Mouse (Mus musculus): Measurements from ENCODE around the gene Vill. TPM values are rescaled to one million over a fixed set of nuclear protein-coding genes. Genes with fewer than 3 reads are reported as not detected.

The Vill gene
- total RNA-seq, 2 experiments from 2014 or later: 0.18 to 0.81 TPM

- DNase-seq: no peak
- intact Hi-C loops (cut with DNase I): no loop called here
Measured at GRCm38 (mm10) chr9:119071786-119072185, 19.2 kb downstream of the Vill start.

DNA sequence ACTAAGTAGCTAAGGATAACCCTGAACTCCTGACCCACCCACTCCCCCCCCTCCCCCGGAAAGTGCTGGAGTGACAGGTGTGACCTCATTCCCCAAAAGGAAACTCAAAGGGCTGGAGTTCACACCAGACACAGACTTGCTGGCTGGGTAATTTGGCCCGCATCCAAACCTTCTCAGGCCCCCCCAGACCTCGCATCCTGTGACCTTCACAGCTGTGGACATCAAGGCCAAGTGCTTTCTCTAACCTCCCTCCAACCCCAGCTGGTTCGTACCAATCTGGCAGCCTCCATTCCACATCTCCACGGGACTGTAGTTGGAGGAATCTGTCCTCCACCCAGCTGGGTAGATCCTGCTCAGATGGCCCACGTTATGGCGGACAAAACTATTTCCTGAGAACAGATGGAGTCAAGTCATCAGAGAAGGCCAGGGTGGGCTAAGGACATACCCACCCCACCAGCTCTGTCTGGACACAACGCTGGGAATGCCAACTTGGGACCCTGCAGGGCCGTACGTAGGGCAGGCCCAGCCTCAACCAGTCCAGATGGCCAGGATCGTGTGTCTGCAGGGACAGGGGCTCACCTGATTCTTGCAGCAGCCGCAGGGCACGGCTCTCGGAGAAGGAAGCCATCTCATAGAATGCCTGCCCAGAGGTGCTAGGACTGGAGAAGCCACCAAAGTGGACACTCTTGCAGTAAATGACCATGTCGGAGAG, 20.8 kb downstream of the Vill start:
- intact Hi-C loops (cut with DNase I): no loop called here
- DNase-seq: no peak

- no peak for DNase-seq
- intact Hi-C loops (cut with DNase I): no loop called here
Measured at GRCm38 (mm10) chr9:119075685-119076084, 23.1 kb downstream of the Vill start.

DNA sequence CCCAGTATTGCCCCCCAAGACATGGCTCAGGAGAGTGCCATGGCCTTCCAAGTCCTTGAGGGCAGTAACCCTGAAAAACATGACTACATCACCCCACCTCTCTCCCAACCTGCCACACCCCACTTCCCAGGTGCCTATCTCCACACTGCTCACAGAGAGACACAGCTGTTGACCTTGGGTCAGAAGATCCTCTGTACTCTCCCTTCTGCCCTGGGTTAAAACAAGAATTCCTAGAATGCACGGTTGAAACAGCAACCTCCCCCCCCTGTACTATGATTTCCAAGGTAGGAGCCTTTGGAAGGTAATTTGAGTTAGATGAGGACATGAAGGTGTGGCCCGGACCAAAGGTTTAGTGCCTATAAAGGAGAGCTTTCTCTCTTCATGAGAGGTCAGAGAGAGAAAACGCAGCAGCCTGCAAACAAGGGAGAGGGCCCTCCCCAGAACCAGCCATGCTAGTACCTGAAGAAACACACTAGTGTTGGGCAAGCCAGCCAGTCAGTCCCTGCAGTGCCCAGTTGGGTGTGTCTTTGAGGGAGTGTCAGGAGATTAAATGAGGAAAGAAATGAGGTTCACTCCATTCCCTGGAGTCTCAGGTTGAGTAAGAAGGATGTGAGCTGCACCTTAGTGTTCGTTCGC, 27.6 kb downstream of the Vill start:
- intact Hi-C loops (cut with DNase I): no loop called here
- DNase-seq: no peak

- no peak for DNase-seq
- intact Hi-C loops (cut with DNase I): no loop called here
Measured at GRCm38 (mm10) chr9:119082039-119082438, 29.5 kb downstream of the Vill start.

DNA sequence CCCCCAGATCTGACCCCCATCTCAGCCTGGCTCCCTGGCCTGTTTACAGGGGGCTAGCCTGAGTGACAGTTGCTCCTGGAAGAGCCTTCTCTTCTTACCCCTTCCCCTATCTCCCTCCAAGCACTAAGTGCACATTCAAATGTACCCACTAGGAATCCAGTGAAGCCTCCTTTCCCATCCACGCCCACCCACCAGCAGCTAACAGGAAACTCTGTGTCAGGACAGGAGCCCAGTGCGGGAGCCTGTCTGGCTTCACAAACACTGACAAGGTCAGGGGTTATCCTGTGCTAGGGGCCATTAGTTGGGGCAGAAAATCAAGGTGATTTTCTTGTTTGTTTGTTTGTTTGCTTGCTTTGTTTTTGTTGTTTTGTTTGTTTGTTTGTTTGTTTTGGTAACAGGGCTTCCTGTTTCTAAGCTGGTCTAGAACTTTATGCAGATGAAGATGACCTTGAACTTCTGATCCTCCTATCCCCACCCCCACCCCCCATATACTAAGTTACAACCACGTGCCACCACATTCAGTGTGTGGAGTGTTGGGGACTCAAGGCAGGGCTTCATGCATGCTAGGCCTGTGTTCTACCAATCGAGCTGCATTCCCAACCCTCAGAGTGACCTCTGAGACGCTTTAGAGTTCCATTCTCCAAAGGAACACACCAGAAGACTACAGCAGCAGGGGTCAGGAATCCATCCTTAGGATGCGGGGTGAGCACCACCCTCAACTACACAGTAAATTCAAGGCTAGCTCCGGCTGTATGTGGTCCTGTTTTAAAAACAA, 30.3 kb downstream of the Vill start:
- intact Hi-C loops (cut with DNase I): no loop called here

GRCm38 (mm10) chr9:119083966-119084365, 31.4 kb downstream of the Vill start:
- no peak for DNase-seq
- intact Hi-C loops (cut with DNase I): no loop called here

More for the DNA sequence above, 30.3 kb downstream of the Vill start:
- DNase-seq: no peak

GRCm38 (mm10) chr9:119086451-119086850, 33.9 kb downstream of the Vill start:
- intact Hi-C loops (cut with DNase I): no loop called here
- DNase-seq: no peak

DNA sequence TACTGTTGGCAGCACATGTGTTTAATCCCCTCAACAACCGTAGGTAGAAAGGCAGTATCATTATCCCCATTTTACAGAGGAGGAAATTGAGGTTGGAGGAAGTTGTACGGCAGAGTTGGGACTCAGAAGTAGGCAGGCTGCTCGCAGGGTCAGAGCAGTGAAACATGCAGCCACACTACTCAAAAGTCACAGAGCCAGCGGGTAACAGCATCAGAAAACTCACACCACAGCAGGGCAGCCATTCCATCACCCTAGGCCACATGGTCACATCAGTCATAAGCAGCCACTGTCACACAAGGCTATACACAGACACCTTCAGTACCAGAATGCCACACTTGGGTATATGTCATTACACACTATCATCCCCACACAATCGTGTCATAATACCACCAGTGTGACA, 34.7 kb downstream of the Vill start:
- intact Hi-C loops (cut with DNase I): no loop called here
- no peak for DNase-seq

- DNase-seq: peak; percentile 84 to 89
Measured at GRCm38 (mm10) chr9:119088148-119088801, 35.7 kb downstream of the Vill start.

DNA sequence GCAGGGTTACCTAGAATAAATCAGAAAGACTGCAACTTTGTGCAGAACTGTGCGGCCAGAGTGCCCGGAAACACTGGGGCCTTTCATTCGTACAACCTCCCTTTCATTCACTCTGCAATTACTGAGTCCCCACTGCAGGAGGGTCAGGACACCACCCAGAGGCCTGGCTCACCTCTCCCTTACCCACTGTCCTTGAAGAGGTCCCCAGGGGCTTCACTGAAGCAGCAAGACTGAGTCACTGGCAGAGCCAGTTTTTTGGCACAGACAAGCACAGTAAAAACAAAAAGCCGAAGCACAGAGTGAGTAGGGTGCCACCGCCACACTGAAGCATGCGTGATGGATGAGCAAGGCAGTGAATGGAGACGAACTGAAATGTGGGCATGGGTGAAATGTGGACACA, 36.9 kb downstream of the Vill start:
- no peak for DNase-seq
- intact Hi-C loops (cut with DNase I): no loop called here

More at GRCm38 (mm10) chr9:119088148-119088801, 35.7 kb downstream of the Vill start:
- intact Hi-C loops (cut with DNase I): no loop called here

DNA sequence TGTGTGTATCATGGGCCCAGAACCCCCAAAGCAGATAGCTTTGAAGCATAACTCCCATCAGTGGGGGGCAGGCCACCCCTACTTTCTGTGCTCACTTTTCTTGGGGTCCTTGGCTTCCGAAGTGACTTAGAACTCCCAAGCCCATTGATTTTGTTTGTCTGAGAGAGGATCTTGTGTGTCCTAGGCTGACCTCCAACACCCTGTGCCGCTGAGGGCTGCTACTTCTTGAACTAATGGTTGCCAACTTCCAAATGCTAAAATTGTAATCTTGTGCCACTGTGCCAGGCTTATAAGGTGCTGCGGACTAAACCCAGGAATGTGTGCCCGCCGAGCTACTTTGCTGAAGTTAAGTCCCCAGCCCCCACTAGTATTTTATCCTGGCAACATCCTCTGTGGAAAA, 37.9 kb downstream of the Vill start:
- intact Hi-C loops (cut with DNase I): no loop called here
- no peak for DNase-seq

- intact Hi-C loops (cut with DNase I): no loop called here
- no peak for DNase-seq
Measured at GRCm38 (mm10) chr9:119091581-119092310, 39.2 kb downstream of the Vill start.

DNA sequence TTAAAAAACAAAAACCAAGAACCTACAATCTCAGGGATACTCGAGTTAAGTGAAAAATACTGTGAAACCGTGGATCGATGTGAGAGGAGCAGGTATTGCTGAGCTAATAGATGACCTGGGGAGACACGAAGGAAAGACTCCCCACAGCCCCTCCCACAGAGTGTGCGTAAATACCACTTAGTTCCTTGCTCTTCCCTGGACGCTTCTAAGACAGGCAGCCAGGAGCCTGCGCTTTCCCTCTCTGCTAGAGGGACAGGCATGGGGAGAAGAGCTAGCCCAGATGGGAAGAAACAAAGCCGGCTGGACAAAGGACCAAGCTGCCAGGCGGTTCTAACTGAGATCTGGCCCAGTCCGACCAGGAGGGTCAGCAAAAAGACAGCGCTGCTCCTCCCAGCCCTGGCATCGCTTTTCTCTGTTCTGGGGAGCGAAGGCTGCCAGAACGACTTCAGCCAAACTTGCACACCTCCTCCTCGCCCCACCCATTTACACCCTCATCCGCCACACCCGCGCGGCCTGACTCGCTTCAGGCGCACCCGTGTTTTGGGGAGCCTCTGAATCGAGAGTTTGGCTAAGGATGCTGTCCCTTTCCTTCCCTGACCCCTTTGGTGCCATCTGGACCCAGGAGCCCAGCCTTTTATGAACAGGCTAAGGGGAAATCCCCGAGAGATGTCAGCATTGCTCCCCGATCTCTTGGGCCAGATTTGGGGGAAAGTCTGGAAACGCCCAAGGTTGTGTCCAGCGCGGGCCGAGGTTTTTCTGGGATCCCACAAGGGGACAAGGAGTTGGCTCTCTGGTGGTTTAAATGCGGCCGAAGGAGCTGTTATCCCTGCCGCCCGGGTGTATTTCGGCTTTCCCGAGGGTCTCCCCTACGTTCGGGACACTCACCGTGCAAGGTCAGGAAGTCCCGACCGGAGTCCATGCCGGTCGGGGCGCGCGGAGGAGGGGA, 40.2 kb downstream of the Vill start:
- peak; percentile 48 to 49 for DNase-seq
- intact Hi-C loops (cut with DNase I): no loop called here

DNA sequence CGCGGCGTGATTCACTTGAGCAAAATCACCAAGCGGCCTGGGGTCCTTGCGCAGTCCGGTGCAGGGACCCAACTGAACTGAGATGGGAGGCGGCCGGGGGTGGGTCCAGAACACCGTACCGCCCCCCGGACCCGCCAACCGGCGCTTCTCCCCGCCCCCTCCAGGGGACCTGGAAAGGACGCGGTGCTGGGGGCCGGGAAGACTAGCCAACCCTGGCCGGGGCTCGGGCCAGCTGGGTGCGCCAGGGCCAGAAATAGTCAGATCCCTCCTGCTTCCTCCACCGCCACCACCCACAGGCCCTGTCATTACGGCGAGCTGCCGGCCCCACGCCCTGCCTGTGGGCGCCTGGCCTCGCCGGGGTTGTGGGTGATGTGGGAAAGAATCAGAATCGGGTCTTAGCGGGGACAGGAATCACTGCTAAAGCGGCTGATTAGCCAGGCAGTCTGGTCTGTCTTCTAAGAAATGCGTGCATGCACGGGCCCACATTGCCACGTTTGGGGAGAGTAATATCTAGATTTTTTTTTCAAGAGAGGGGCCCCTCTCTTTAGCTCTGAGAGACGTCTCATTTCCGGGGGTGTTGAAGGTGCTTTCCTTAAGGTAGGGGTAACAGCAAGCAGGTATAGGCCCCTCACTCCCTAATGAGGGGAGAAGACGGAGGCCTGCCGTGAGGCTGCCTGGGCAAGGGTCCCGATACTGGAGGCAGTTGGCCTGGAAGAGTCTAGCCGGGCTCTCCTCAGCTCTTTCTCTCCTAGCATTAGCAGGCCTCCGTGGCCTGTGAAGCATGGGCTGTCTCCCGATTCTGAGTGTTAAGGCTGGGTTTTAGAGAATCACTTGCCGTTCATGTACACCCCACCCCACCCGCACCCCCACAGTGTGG, 41.1 kb downstream of the Vill start, which contains the start of gene Plcd1:
Plcd1 (minus strand) TSS at position 84 of the 877 bp plus-strand sequence.
- intact Hi-C loops (cut with DNase I): no loop called here
- DNase-seq: peak; percentile 94 to 96

DNA sequence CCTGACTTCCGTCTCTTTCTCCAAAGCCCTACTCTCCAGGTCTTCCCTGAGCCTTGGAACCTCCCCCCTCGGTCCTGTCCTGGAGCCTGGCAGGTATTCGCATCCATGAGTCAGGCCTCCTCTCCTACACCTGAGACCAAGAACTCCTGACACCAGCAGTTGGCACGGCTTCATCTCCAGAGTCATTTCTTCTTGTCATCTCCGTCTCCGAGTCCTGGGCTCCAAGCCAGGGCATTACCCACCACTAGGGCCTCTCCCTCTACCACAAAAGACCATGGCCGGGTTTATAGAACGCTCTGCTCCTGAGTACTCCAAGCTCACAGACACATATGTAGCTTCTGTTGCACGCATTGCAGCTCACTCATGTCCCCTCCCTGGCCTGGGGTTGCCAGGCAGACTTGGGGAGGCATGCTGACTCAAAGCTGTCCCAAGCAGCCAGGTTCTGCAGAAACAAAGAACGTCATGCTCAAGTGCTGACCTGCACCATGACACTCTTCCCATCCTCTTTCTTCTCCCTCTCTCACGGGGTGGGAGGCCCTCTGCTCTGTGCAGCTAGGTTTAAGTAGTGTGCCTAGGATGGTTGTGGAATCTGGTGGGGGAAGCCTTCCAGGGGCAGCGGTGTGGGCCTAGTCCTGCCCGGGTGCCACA, 42.0 kb downstream of the Vill start:
- DNase-seq: no peak
- intact Hi-C loops (cut with DNase I): no loop called here

- intact Hi-C loops (cut with DNase I): no loop called here
- DNase-seq: no peak
Measured at GRCm38 (mm10) chr9:119100177-119100898, 47.8 kb downstream of the Vill start.

Data from gastrocnemius, postnatal 36 days (tissue).